Comparison of ENCODE assay signal across 8 mouse cellular contexts in genomic region chr13:64036079-64037011, GRCm38 (mm10). TPM values are rescaled to one million over a fixed set of nuclear protein-coding genes. Genes with fewer than 3 reads are reported as not detected.
DNase-seq lines count a peak whose midpoint lies in the region; ATAC-seq and TF ChIP-seq lines count a peak whose summit lies in the region.

No protein-coding gene starts in this region.

- 23% methylated on average over 13 of the region's 13 CpGs for WGBS in liver, postnatal 0 days (ENCODE audit: insufficient replicate concordance)
- WGBS in neural tube, embryonic 15.5 days, result 26% methylated on average over 13 of the region's 13 CpGs

- H3K27ac ChIP-seq in liver, postnatal 0 days (ENCODE audit: low read depth), result no peak overlapping the region
- H3K27ac ChIP-seq in neural tube, embryonic 15.5 days (replicated peaks), result no peak overlapping the region

- H3K36me3 ChIP-seq in liver, postnatal 0 days (replicated peaks; ENCODE audit: insufficient read depth, low read length), result no peaks in the 10 kb centered on the region
- H3K36me3 ChIP-seq in neural tube, embryonic 15.5 days, result no peaks in the 10 kb centered on the region

- TF ChIP-seq CTCF in liver, postnatal 0 days (IDR thresholded peaks at IDR 0.05; ENCODE audit: low read depth), result peak; percentile 95

- no peaks in the 10 kb centered on the region for H3K27me3 ChIP-seq in liver, postnatal 0 days (ENCODE audit: insufficient read depth, low read length)
- peaks cover 4% of the 10 kb centered on the region; the same call in 1 of the 2 replicates for H3K27me3 ChIP-seq in neural tube, embryonic 15.5 days (replicated peaks)

- TF ChIP-seq EP300 in liver, postnatal 0 days (IDR thresholded peaks at IDR 0.05; ENCODE audit: low read depth), result no peak

- H3K9ac ChIP-seq in liver, postnatal 0 days (replicated peaks), result no peak overlapping the region
- no peak overlapping the region for H3K9ac ChIP-seq in neural tube, embryonic 15.5 days (replicated peaks)

- no peak overlapping the region for H3K4me3 ChIP-seq in liver, postnatal 0 days (ENCODE audit: low read depth, low read length)
- H3K4me3 ChIP-seq in neural tube, embryonic 15.5 days (replicated peaks), result no peak overlapping the region

- H3K4me2 ChIP-seq in liver, postnatal 0 days (ENCODE audit: low read depth, low read length), result no peak overlapping the region
- no peak overlapping the region for H3K4me2 ChIP-seq in neural tube, embryonic 15.5 days

- H3K9me3 ChIP-seq in liver, postnatal 0 days (ENCODE audit: low read length), result no peaks in the 10 kb centered on the region; the same call in 1 of the 2 replicates
- no peaks in the 10 kb centered on the region for H3K9me3 ChIP-seq in neural tube, embryonic 15.5 days (replicated peaks)

- DNase-seq in 3T3-L1 (ENCODE audit: low read depth, low spot score), result peak; percentile 80
- DNase-seq in T-cell, adult 2 months (ENCODE audit: low spot score), result peak; percentile 38
- peak; percentile 71 to 77 for DNase-seq in cerebellum, postnatal 36 days
- peak; percentile 72 for DNase-seq in gastrocnemius, postnatal 10 days
- peak; percentile 50 for DNase-seq in kidney, adult 9 months
- peak; percentile 70 for DNase-seq in liver, postnatal 0 days
- peak; percentile 48 for DNase-seq in testis, postnatal 14 days (ENCODE audit: low spot score)

- peak; percentile 62; the same call in 1 of the 2 replicates for ATAC-seq in liver, postnatal 0 days
- ATAC-seq in neural tube, embryonic 15.5 days (ENCODE audit: low FRiP score), result peak; percentile 85

- 0 out of 2 replicates have a peak, but pooled peaks cover 6% of the 10 kb centered on the region for H3K4me1 ChIP-seq in liver, postnatal 0 days (ENCODE audit: insufficient read depth)
- H3K4me1 ChIP-seq in neural tube, embryonic 15.5 days, result no peaks in the 10 kb centered on the region

RNA-seq across cellular contexts. Expression of gene Hsd17b3, which starts 52.7 kb away (rescaled TPM):
- total RNA-seq in gastrocnemius, postnatal 10 days (2021), result not detected
- not detected in 2 replicates for polyA plus RNA-seq in liver, postnatal 0 days (2015; fragmentation: Nextera tagmentation; extraction: Ambion mirVana)
- not detected in 2 replicates for polyA plus RNA-seq in neural tube, embryonic 15.5 days (2015; fragmentation: Nextera tagmentation; extraction: Ambion mirVana)
